Mouse (Mus musculus) Patski (cell line): ENCODE measurements around the gene Vmn1r5. TPM values are rescaled to one million over a fixed set of nuclear protein-coding genes. Genes with fewer than 3 reads are reported as not detected.

Experiments used
- ATAC-seq: fragments of 100-300 bp; one replicate; pipeline ENCODE4 v1.8.0; 2021
- CTCF ChIA-PET: fragments of 350-600 bp; sonication (Branson Sonifier 250); formaldehyde crosslinking; loops from one replicate; lab custom pipeline; 2022; ENCODE audit warnings: inconsistent platforms; lab: Charles Lee
- POLR2A ChIA-PET: fragments of 350-600 bp; sonication (Branson Sonifier 250); formaldehyde crosslinking; loops from one replicate; lab custom pipeline; 2022; ENCODE audit warnings: antibody characterized with exemption, inconsistent platforms; lab: Charles Lee
- DNase-seq: peaks from one replicate; pipeline ENCODE4 v3.0.0-alpha.2; 2011; ENCODE audit warnings: low read depth, low spot score
- H3K27me3 ChIP-seq: fragments of 371-371 bp; one replicate; pipeline ENCODE4 v1.5.1; 2021
- CTCF ChIP-seq: fragments of 100-300 bp; IDR thresholded peaks from one replicate; pipeline ENCODE4 v1.5.1; 2021
- in situ Hi-C: fragments of 300-500 bp; cut with MboI; formaldehyde crosslinking; loops from 3 replicates; pipeline ENCODE4 v1.11.1; 2018; ENCODE audit warnings: low pct_unique_long_range_greater_than_20kb, mixed read lengths
- polyA plus RNA-seq: library from polyadenylated mRNA; unstranded; gene quantifications from one replicate; pipeline ENCODE4 v1.2.3, GENCODE M21; 2021

Vmn1r5 gene
- polyA plus RNA-seq, 1 experiment from 2014 or later, result not detected

DNA sequence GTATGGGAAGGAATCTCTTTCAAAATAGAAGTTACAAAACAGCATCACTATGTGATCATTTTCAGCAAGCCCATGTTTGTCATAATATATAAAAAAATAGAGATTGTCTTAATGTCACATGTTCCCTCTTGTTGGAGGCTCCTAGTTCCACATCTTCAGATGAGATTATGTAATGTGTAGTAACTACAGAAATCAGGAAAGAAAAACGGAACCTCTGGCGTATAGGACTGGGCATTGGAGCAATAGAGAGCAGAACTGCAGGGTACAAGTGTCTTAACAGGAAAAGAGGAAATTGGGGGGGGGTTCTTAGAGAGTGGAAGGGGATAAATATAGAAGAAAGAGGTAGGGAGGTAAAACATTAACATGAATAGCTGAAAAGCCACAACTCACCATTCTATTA lies 64.6 kb downstream of the Vmn1r5 start:
- ChIA-PET POLR2A (no interaction called here), CTCF (no interaction called here)
- DNase-seq (no peak), ATAC-seq (no peak)
- no peak for TF ChIP-seq CTCF
- in situ Hi-C loops, result no loop called here
- peaks cover 4% of the 10 kb centered on the region for H3K27me3 ChIP-seq

Other genes starting within 250 kb of the Vmn1r5 start
- gene Kbtbd2, start 172.5 kb upstream of the Vmn1r5 start, polyA plus RNA-seq, result 27.7 TPM
- gene Fkbp9, start 138.2 kb upstream of the Vmn1r5 start, polyA plus RNA-seq, result 169 TPM
- gene Nt5c3, start 46.3 kb upstream of the Vmn1r5 start, polyA plus RNA-seq, result 37.3 TPM
- 0.10 TPM for gene Vmn1r4, start 46.3 kb upstream of the Vmn1r5 start, polyA plus RNA-seq
- not detected for gene Vmn1r6, start 27.0 kb downstream of the Vmn1r5 start, polyA plus RNA-seq
- gene Vmn1r7, start 55.1 kb downstream of the Vmn1r5 start, polyA plus RNA-seq, result not detected
- not detected for gene Vmn1r8, start 62.0 kb downstream of the Vmn1r5 start, polyA plus RNA-seq
- gene Vmn1r9, start 96.5 kb downstream of the Vmn1r5 start, polyA plus RNA-seq, result not detected
- gene Vmn1r10, start 139.2 kb downstream of the Vmn1r5 start, polyA plus RNA-seq, result not detected
- gene Vmn1r11, start 163.2 kb downstream of the Vmn1r5 start, polyA plus RNA-seq, result not detected
- gene Vmn1r12, start 186.6 kb downstream of the Vmn1r5 start, polyA plus RNA-seq, result not detected
- gene Vmn1r13, start 233.0 kb downstream of the Vmn1r5 start, polyA plus RNA-seq, result not detected